Mouse (Mus musculus) bone marrow macrophage, adult 2 months (primary cell): ENCODE measurements at regions not wholly inside any gene's neighbourhood (a gene's known extent, or its start where the extent isn't known, plus 50 kb on each side); places are given as distances from the start of the nearest gene placed in this dataset.
A peak's percentile ranks its signal among the peaks of the same experiment; 100 is the strongest.

ENCODE experiments used
- H3K27ac ChIP-seq: 2 replicates; pipeline ENCODE4 v1.5.1; 2012; ENCODE audit warnings: low read depth, low read length; ENCODE audit not compliant: insufficient read depth
- H3K4me1 ChIP-seq: 2 replicates; pipeline ENCODE4 v1.6.1; 2012; ENCODE audit warnings: low read length; ENCODE audit not compliant: control insufficient read depth, insufficient read depth
- H3K4me3 ChIP-seq: 2 replicates; pipeline ENCODE4 v1.5.1; 2012; ENCODE audit warnings: mild to moderate bottlenecking, low read length, moderate library complexity; ENCODE audit not compliant: insufficient read depth
- CTCF ChIP-seq: IDR thresholded peaks from 2 replicates; pipeline ENCODE4 v1.5.1; 2012; ENCODE audit warnings: low read depth, mild to moderate bottlenecking, low read length, moderate library complexity
- POLR2A ChIP-seq: IDR thresholded peaks from 2 replicates; pipeline ENCODE4 v1.6.1; 2012; ENCODE audit warnings: mild to moderate bottlenecking, low read depth, low read length, borderline replicate concordance

DNA sequence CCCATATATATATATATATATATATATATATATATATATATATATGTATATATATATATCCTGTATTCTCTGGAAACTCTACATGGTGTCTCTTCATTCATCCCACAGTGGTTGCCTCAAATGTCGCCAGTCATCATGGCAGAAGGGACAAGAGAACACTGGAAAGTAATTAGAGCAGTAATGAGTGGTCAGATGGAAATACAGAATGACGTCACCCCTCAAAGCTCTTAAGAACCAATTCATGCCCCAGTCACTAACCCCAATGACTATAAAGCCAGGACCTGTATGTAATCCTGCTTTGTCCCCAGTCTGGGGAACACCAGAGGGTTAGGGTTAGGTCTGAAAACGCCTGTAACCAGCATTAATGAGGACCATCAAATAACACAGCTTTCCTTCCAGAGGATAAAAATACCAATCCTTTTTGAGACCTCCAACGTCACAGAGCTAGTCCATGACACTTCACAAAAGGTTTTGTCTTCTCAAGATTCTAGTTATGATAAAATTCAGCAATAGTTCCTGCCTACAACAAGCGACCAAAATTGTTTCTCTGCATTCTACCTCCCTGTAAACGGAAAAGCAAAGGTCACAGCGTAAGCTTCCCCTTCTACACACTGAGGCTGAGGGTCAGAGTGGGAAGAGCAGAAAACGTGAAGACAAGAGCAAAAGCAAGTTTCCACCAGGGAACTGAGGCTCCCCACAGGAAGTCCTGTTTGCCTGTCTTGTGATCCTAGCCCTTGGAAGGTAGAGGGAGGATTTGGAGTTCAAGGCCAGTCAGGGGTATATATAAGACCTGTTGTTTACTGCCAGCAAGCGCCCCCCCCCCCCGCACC, 99.5 kb downstream of the Tmco5 start:
- H3K4me1 ChIP-seq = peaks cover 58% of the 10 kb centered on the region
- peak overlapping the region; percentile 79 for H3K27ac ChIP-seq
- TF ChIP-seq POLR2A = no peak
- TF ChIP-seq CTCF = no peak

DNA sequence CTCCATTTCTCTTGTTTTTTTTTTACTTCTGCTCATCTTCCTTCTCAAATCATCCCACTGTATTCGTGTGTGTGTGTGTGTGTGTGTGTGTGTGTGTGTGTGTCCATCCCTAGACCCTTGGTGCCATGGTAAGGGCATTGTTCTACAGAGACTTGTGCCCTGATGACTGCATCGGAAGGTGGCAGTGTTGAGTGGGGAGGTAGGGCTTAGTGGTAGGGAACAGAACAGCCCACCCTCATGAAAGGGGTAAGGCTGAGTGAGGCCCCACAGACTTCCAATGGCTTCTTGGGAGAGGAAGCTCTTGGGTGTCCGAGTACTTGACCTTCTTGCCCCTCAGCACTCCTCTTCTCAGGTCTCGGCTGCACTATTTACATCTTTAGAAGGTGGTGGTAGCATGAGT, 100.3 kb downstream of the Tmco5 start:
- peak overlapping the region; percentile 79 for H3K27ac ChIP-seq
- TF ChIP-seq CTCF = no peak
- TF ChIP-seq POLR2A = no peak

More for the DNA sequence above, 99.5 kb downstream of the Tmco5 start:
- H3K4me3 ChIP-seq = no peak overlapping the region

GRCm38 (mm10) chr2:116979561-116980391, 101.3 kb downstream of the Tmco5 start:
- H3K4me1 ChIP-seq = peaks cover 51% of the 10 kb centered on the region
- TF ChIP-seq POLR2A = no peak
- TF ChIP-seq CTCF = no peak
- H3K4me3 ChIP-seq = no peak overlapping the region
- peak overlapping the region; percentile 93 for H3K27ac ChIP-seq

More for the DNA sequence above, 100.3 kb downstream of the Tmco5 start:
- H3K4me3 ChIP-seq = no peak overlapping the region
- peaks cover 54% of the 10 kb centered on the region for H3K4me1 ChIP-seq

DNA sequence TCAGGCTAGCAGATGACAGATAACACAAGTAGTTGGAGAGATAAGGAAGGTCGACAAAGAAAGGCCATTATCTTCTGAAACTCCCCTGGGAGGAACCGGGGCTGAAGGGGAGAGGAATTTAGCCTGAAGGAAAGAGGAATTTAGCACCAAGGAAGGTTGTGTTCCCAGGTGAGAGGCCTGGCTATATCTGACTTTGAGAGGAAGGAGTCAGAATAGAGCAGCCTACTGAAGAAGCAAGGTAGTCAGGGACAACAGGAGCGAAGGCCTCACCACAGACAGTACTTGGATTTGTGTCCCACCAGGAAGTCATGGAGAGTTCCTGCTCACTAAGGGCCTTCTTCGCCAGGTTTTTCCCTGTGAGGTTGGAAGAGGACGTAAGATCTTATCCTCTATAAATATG, 102.2 kb downstream of the Tmco5 start:
- 0 out of 2 replicates have a peak overlapping the region, but pooled peaks have one; percentile 3 for H3K4me3 ChIP-seq
- TF ChIP-seq CTCF (no peak), POLR2A (no peak)
- peaks cover 59% of the 10 kb centered on the region for H3K4me1 ChIP-seq
- H3K27ac ChIP-seq = peak overlapping the region; percentile 89

DNA sequence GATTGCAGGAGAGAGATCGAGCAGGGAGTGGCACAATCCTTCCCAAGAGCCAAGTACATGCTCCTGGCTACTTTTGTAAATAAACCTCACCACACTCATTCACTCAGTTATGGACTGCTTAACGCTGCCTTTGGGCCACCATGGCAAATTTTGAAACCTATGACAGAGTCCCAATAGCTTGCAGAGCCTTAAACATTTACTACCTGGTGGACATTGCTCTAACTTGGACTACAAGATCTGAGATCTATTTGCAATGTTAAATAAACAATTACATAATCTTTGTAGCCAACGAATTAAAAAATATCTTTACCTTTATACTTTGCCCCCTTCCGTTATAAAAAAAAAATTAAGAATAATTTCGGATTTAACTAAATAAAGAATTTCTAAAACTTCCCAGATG, 104.9 kb downstream of the Tmco5 start:
- Histone ChIP-seq H3K4me3 (peak overlapping the region; percentile 33; the same call in 1 of the 2 replicates), H3K4me1 (peaks cover 57% of the 10 kb centered on the region), H3K27ac (peak overlapping the region; percentile 99)
- TF ChIP-seq POLR2A (no peak), CTCF (no peak)

DNA sequence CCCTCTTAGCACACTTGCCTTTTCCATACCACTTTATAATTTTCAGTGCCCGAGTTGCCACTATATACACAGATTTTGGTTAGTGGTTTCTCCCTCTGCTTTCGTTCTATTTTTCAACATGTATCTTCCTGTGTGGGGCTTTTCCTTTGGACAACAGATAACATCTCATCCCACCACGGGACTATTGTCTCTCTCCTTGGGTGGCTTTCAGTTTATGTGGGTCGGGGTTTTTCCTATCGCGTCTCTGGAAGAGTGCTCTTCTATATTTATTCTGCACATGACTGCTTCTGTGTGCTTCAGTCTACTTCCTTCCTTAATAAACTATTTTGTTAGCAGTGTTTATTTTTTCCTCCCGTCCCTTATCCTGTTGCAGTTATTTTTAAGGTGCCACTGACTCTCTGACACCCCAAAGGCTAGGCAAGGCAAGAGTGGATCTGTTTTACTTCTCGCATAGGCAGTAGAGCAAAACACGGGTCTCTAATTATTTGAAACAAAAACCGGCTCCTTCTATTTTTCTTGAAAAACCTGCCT, 105.4 kb downstream of the Tmco5 start:
- TF ChIP-seq POLR2A (no peak), CTCF (no peak)
- Histone ChIP-seq H3K4me3 (peak overlapping the region; percentile 33), H3K4me1 (peaks cover 53% of the 10 kb centered on the region), H3K27ac (peak overlapping the region; percentile 99)

DNA sequence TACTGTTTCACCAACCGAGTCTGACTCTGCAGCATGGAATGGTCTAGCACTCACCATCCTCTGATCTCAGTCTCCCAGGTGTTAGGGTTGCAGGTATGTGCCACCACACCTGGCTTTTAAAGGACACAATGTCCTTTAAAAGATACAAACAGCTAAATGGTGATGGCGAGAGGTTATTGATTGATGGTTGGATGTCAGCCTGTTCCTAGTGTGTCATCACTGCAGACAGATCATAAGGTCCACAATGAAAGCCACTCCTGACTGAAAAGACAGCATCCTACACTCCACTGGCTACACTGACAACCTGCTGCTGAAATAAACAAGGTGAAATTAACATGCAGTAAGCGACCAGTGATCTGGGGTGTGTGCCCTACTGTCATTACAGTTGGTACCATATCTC, 106.1 kb downstream of the Tmco5 start:
- peaks cover 48% of the 10 kb centered on the region for H3K4me1 ChIP-seq
- no peak for TF ChIP-seq POLR2A
- no peak for TF ChIP-seq CTCF
- H3K27ac ChIP-seq = peak overlapping the region; percentile 99
- no peak overlapping the region for H3K4me3 ChIP-seq

DNA sequence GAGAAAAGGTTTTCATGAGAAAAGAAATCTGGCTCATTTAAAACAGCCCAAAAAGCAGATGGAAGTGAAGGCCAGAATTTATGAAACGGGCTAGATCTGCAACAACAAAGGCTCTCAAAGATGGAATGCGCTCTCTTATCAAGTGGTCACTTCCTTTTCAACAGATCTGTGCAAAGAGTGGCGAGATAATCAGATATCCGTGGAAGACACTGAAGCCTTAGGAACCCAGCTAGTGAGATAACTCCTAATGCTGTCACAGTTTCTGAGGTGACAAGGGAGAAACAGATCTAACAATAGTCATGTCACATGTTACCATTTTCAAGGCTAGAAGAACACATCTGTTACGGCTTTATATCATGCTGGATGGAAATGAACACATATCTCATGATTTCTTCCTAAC, 107.1 kb downstream of the Tmco5 start:
- H3K4me3 ChIP-seq = no peak overlapping the region
- H3K4me1 ChIP-seq = peaks cover 45% of the 10 kb centered on the region
- H3K27ac ChIP-seq = peak overlapping the region; percentile 13; the same call in 1 of the 2 replicates
- TF ChIP-seq CTCF (no peak), POLR2A (no peak)

GRCm38 (mm10) chr2:116988953-116989674, 110.6 kb downstream of the Tmco5 start:
- H3K4me1 ChIP-seq = peaks cover 55% of the 10 kb centered on the region
- H3K4me3 ChIP-seq = peak overlapping the region; percentile 42
- peak overlapping the region; percentile 99 for H3K27ac ChIP-seq
- TF ChIP-seq POLR2A = no peak
- TF ChIP-seq CTCF = no peak
